Mouse (Mus musculus) gastrocnemius, postnatal 14 days (tissue): ENCODE measurements around the gene Tmcc3. TPM values are rescaled to one million over a fixed set of nuclear protein-coding genes. Genes with fewer than 3 reads are reported as not detected.
"Not testable (repeated sequence)": the region's sequence is repeated elsewhere in the genome, so short reads cannot be mapped to it uniquely, and the experiment has no call there.

ENCODE experiments used
- DNase-seq: peaks from one replicate; pipeline ENCODE4 v3.0.0; 2021; ENCODE audit warnings: mixed read lengths
- intact Hi-C: fragments of 180-260 bp; cut with DNase I; formaldehyde crosslinking; loops from one replicate; pipeline ENCODE4 v1.15.1; 2025; ENCODE audit warnings: low total_unique reads
- total RNA-seq, 2 experiments: library from RNA; stranded (reverse); gene quantifications; 2 replicates each; pipeline ENCODE4 v1.2.3; 2021

Tmcc3 gene
- total RNA-seq, 2 experiments from 2014 or later: 21.8 to 26.8 TPM

GRCm38 (mm10) chr10:94599846-94600245 lies 288.1 kb downstream of the Tmcc3 start:
- DNase-seq, intact Hi-C loops: not testable (repeated sequence)

GRCm38 (mm10) chr10:94601034-94601433 lies 289.3 kb downstream of the Tmcc3 start:
- intact Hi-C loops: no loop called here

DNA sequence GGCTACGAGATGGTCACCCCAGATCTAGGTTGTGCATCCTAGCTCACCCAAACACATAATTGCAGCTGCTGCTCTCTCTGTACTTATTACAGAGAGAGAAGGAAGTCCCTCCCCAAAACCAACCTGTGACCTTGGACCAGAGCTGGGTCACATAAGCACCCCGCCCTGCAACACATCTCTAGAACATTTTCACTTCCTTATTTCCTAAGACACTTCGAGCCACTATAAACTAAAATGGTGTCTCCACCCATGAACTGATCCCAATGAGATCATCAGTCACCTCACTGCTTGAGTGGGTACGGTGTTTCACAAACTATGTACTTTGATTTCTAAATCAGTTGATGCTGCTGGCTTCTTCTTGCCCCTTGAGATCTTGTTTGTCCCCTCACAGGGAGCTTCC lies 293.7 kb downstream of the Tmcc3 start:
- intact Hi-C loops: no loop called here
- no peak for DNase-seq

More at GRCm38 (mm10) chr10:94601034-94601433, 289.3 kb downstream of the Tmcc3 start:
- DNase-seq: no peak

- intact Hi-C loops: no loop called here
- DNase-seq: peak; percentile 56
These were observed 297.6 kb downstream of the Tmcc3 start for GRCm38 (mm10) chr10:94609309-94609777.

- DNase-seq: no peak
- intact Hi-C loops: loop anchor here (5.0 kb wide), 1 partner anchor 204 kb away; no protein-coding TSS in a partner anchor
These were observed 299.6 kb downstream of the Tmcc3 start for GRCm38 (mm10) chr10:94611228-94611968.

DNA sequence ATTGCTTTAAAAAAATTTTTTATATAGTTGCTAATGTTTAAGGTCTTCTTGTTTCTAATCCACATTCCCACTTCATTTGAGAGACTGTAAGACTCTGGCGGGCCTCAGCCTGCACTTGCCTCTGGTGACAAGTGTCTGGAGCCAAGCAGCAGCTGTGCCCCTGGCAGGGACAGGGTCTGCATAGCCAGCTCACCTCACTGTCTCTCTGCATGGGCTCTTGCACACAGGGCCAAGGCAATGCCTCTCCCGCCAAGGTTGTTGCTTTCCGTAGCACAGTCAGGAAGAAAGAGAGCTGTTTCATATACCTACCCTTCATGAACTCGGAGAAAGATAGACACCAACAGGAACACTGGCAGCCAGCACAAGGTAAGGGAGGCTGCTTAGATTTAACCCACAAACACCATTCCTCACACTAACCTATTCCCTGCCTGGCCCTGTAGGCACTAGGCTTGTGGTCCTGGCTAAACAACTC lies 300.3 kb downstream of the Tmcc3 start:
- DNase-seq: no peak
- intact Hi-C loops: loop anchor here (5.0 kb wide), 1 partner anchor 205 kb away; no protein-coding TSS in a partner anchor

GRCm38 (mm10) chr10:94619586-94619985 lies 307.8 kb downstream of the Tmcc3 start:
- no peak for DNase-seq
- intact Hi-C loops: no loop called here

DNA sequence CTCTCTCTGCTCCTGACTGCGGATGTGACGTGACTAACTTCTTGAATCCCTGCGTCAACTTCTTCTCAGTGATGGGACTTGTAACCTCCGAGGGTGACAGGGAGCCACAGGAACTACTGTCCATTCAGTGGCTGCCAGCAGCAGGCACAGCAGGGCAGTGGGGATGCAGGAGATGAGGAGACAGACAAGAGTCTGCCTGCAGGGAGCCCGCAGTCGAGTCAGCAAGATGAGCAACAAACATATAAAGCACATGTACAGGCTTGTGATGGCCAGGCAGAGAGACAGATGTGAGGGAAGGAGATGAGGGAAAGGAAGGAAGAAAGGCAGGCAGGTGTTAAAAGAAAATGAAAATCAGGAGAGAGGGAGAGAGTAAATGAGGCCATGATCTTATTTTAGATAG lies 308.8 kb downstream of the Tmcc3 start:
- intact Hi-C loops: loop anchor here (5.0 kb wide), 1 partner anchor 337 kb away; no protein-coding TSS in a partner anchor
- no peak for DNase-seq

- intact Hi-C loops: loop anchor here (5.0 kb wide), 1 partner anchor 336 kb away; no protein-coding TSS in a partner anchor
- no peak for DNase-seq
These were observed 309.9 kb downstream of the Tmcc3 start for GRCm38 (mm10) chr10:94621420-94622225.

- no peak for DNase-seq
- intact Hi-C loops: loop anchor here (5.0 kb wide), 1 partner anchor 335 kb away; no protein-coding TSS in a partner anchor
These were observed 310.5 kb downstream of the Tmcc3 start for GRCm38 (mm10) chr10:94622281-94622680.

DNA sequence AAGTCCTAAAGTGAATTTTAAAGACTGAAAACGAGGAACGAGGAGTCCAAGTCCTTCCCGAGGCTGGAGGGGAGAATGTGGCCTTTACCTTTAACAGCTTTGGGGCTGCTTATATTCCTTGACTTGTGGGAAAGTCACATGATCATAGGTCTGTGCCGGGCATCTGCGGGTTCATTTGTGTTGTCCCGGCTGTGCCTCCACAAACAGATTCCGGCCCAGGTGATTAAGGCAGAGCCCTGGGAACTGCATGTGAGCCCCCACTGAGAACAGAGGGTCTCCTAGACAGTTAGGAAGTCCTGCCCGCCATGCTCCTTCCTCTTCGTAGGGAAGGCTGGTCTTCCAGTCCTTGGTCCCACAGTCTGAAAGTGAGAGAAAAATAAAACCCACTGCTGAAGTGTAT lies 311.1 kb downstream of the Tmcc3 start:
- intact Hi-C loops: loop anchor here (5.0 kb wide), 1 partner anchor 334 kb away; no protein-coding TSS in a partner anchor
- DNase-seq: no peak

DNA sequence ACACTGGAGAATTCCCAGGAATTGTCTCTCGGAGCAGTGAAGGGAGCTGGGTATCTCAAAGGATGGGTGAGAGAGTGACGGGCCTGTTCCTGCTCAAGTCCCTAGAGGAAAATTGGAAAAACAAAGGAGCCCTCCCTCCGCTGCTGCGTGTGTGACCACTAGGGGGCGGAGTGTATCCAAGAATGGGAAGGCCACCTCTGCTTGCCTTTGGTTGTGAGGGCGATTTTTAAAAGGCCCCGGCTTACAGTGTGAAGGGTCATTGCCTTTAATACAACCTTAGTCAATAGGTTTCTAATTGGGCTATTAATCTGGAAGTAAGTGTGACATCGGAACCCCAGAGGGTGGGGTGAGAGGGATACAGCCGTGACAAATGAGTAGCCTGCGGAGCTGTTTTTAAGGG lies 311.9 kb downstream of the Tmcc3 start:
- intact Hi-C loops: loop anchor here (5.0 kb wide), 1 partner anchor 334 kb away; no protein-coding TSS in a partner anchor
- peak; percentile 83 for DNase-seq

- intact Hi-C loops: no loop called here
- DNase-seq: no peak
These were observed 313.3 kb downstream of the Tmcc3 start for GRCm38 (mm10) chr10:94625036-94625435.

DNA sequence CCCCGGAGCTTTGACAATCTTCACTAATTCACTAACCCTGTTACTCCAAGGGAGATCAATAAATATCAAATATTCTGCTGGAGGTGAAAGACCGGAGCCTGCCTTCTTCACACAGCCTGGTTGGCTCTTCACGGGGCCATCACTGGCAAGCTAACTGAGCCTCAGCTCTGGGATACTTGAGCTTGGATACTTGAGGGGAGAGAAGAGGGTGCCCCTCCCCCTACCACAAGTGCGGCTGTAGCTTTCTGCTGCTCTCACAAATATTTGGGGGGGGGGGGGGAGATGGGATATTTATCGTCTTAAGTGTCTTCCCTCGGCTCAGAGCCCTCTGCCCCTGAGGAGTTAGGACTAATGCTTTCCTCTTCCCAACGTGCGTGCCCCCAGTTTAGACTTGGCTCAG lies 313.9 kb downstream of the Tmcc3 start:
- intact Hi-C loops: no loop called here
- DNase-seq: no peak

GRCm38 (mm10) chr10:94630771-94631280 lies 319.1 kb downstream of the Tmcc3 start:
- intact Hi-C loops: no loop called here
- no peak for DNase-seq

GRCm38 (mm10) chr10:94631541-94632113 lies 319.9 kb downstream of the Tmcc3 start:
- no peak for DNase-seq
- intact Hi-C loops: no loop called here

DNA sequence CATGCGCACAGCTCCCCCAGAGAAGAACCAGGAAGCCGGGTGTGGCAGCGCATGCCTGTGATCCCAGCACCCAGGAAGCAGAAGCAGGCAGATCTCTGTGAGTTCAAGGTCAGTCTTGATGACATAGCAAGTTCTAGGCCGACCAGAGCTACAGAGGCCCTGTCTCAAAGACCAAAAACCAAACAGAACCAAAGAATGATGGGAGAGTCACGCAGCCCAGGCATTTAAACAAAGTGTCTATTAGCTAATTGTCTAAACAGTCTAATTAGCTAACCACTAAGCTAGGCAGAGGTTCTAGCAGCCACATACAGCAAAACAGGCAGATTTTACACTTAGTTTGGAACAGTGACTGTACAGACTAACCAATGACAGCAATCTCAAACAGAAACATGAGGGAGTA lies 320.5 kb downstream of the Tmcc3 start:
- intact Hi-C loops: no loop called here
- no peak for DNase-seq

DNA sequence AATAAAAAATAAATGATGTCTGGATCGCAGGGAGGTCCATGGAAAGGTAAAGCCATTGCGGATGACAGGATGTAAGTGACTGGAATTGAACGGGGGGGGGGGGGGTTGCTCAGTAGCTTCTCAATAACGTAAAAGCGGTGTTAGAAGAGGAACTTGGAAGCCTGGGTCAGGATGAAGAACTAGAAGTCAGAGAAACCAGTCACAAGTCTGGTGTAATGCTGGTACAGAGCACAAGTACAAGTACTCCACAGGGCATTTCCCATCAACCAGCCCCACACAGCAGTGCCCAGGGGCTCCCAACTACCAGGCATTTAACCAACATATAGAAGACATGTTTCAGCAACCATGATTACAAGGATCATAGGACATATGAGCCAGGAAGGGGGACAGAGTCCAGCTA lies 326.9 kb downstream of the Tmcc3 start:
- DNase-seq: no peak
- intact Hi-C loops: no loop called here

- DNase-seq: no peak
- intact Hi-C loops: no loop called here
These were observed 327.5 kb downstream of the Tmcc3 start for GRCm38 (mm10) chr10:94639281-94639680.

DNA sequence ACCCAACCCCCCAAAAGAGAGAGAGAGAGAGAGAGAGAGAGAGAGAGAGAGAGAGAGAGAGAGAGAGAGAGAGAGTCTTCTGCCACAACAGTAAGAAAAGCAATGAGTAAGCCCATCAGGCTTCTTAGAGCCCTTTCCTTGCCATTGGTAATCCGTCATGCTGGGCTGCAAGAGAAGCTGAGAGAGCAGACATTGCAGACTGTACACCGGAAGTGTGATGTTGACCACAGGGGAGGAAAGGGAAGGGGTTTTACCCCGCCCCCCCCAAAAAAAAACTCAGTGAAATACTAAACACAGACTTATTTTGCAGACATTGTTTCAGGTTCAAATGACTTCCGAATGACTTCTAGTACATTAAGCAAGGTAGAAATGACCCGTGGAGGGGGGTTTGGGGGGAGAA lies 328.3 kb downstream of the Tmcc3 start:
- DNase-seq: no peak
- intact Hi-C loops: no loop called here
